Mouse (Mus musculus): ENCODE data around the gene Ppia. TPM values are rescaled to one million over a fixed set of nuclear protein-coding genes. Genes with fewer than 3 reads are reported as not detected.

Gene Ppia
- total and polyA plus RNA-seq, 3 experiments: 298 to 328 (median 304) TPM

GRCm38 (mm10) chr11:6436442-6436841 is 21.2 kb downstream of the Ppia start:
- TF ChIP-seq CTCF (IDR thresholded peaks at IDR 0.05) (peak; percentile 70), EP300 (IDR thresholded peaks at IDR 0.05; ENCODE audit: insufficient read depth, low read depth, low read length) (no peak), POLR2A (IDR thresholded peaks at IDR 0.05; ENCODE audit: insufficient read depth, low read depth, low read length) (no peak)
- intact Hi-C loops (cut with DNase I): no loop called here
- no peak overlapping the region for H3K27ac ChIP-seq
- no peaks in the 10 kb centered on the region for H3K4me1 ChIP-seq (ENCODE audit: control insufficient read depth, insufficient read depth, low read length)
- no peak overlapping the region for H3K4me3 ChIP-seq
- H3K79me2 ChIP-seq (replicated peaks; ENCODE audit: control insufficient read depth, insufficient read depth, low read length): peaks cover 3% of the 10 kb centered on the region; the same call in 1 of the 2 replicates
- peak; percentile 41 to 49 for DNase-seq
- H3K36me3 ChIP-seq (ENCODE audit: control insufficient read depth, insufficient read depth, low read length): no peaks in the 10 kb centered on the region
- H3K27me3 ChIP-seq (ENCODE audit: control insufficient read depth, insufficient read depth, low read length): no peaks in the 10 kb centered on the region
- H3K9ac ChIP-seq (ENCODE audit: low read depth, low read length): no peak overlapping the region
- WGBS: 71% methylated on average over 8 of the region's 8 CpGs

- Histone ChIP-seq H3K27ac (no peak overlapping the region), H3K4me3 (no peak overlapping the region), H3K79me2 (replicated peaks; ENCODE audit: control insufficient read depth, insufficient read depth, low read length) (peaks cover 3% of the 10 kb centered on the region; the same call in 1 of the 2 replicates), H3K9ac (ENCODE audit: low read depth, low read length) (no peak overlapping the region), H3K4me1 (ENCODE audit: control insufficient read depth, insufficient read depth, low read length) (peaks cover 2% of the 10 kb centered on the region; the same call in 1 of the 2 replicates), H3K36me3 (ENCODE audit: control insufficient read depth, insufficient read depth, low read length) (peaks cover under 1% of the 10 kb centered on the region; the same call in 1 of the 2 replicates), H3K27me3 (ENCODE audit: control insufficient read depth, insufficient read depth, low read length) (no peaks in the 10 kb centered on the region)
- WGBS: 93% methylated on average over 2 of the region's 2 CpGs
- DNase-seq: no peak
- intact Hi-C loops (cut with DNase I): no loop called here
- TF ChIP-seq CTCF (IDR thresholded peaks at IDR 0.05) (no peak), EP300 (IDR thresholded peaks at IDR 0.05; ENCODE audit: insufficient read depth, low read depth, low read length) (no peak), POLR2A (IDR thresholded peaks at IDR 0.05; ENCODE audit: insufficient read depth, low read depth, low read length) (no peak)
Observed at GRCm38 (mm10) chr11:6437667-6438066, 22.4 kb downstream of the Ppia start.

- WGBS: 97% methylated on average over 4 of the region's 4 CpGs
- no peaks in the 10 kb centered on the region for H3K27me3 ChIP-seq (ENCODE audit: control insufficient read depth, insufficient read depth, low read length)
- H3K9ac ChIP-seq (ENCODE audit: low read depth, low read length): no peak overlapping the region
- peaks cover 4% of the 10 kb centered on the region; the same call in 1 of the 2 replicates for H3K36me3 ChIP-seq (ENCODE audit: control insufficient read depth, insufficient read depth, low read length)
- no peak overlapping the region for H3K4me3 ChIP-seq
- no peak overlapping the region for H3K27ac ChIP-seq
- intact Hi-C loops (cut with DNase I): no loop called here
- no peak for TF ChIP-seq CTCF (IDR thresholded peaks at IDR 0.05)
- no peak for TF ChIP-seq POLR2A (IDR thresholded peaks at IDR 0.05; ENCODE audit: insufficient read depth, low read depth, low read length)
- no peak for TF ChIP-seq EP300 (IDR thresholded peaks at IDR 0.05; ENCODE audit: insufficient read depth, low read depth, low read length)
- H3K79me2 ChIP-seq (replicated peaks; ENCODE audit: control insufficient read depth, insufficient read depth, low read length): peaks cover 4% of the 10 kb centered on the region; the same call in 1 of the 2 replicates
- DNase-seq: no peak
- H3K4me1 ChIP-seq (ENCODE audit: control insufficient read depth, insufficient read depth, low read length): peaks cover 6% of the 10 kb centered on the region; the same call in 1 of the 2 replicates
Observed at GRCm38 (mm10) chr11:6440171-6440570, 24.9 kb downstream of the Ppia start.

- Histone ChIP-seq H3K27me3 (ENCODE audit: control insufficient read depth, insufficient read depth, low read length) (no peaks in the 10 kb centered on the region), H3K9ac (ENCODE audit: low read depth, low read length) (no peak overlapping the region), H3K79me2 (replicated peaks; ENCODE audit: control insufficient read depth, insufficient read depth, low read length) (peaks cover 4% of the 10 kb centered on the region; the same call in 1 of the 2 replicates), H3K27ac (no peak overlapping the region), H3K4me3 (no peak overlapping the region), H3K36me3 (ENCODE audit: control insufficient read depth, insufficient read depth, low read length) (peaks cover 4% of the 10 kb centered on the region; the same call in 1 of the 2 replicates), H3K4me1 (ENCODE audit: control insufficient read depth, insufficient read depth, low read length) (peaks cover 6% of the 10 kb centered on the region; the same call in 1 of the 2 replicates)
- DNase-seq: no peak
- 94% methylated on average over 4 of the region's 4 CpGs for WGBS
- TF ChIP-seq POLR2A (IDR thresholded peaks at IDR 0.05; ENCODE audit: insufficient read depth, low read depth, low read length): no peak
- TF ChIP-seq EP300 (IDR thresholded peaks at IDR 0.05; ENCODE audit: insufficient read depth, low read depth, low read length): no peak
- TF ChIP-seq CTCF (IDR thresholded peaks at IDR 0.05): no peak
- intact Hi-C loops (cut with DNase I): no loop called here
Observed at GRCm38 (mm10) chr11:6442566-6442965, 27.3 kb downstream of the Ppia start.

- TF ChIP-seq POLR2A (IDR thresholded peaks at IDR 0.05; ENCODE audit: insufficient read depth, low read depth, low read length) (no peak), CTCF (IDR thresholded peaks at IDR 0.05) (no peak), EP300 (IDR thresholded peaks at IDR 0.05; ENCODE audit: insufficient read depth, low read depth, low read length) (no peak)
- no peak for DNase-seq
- peaks cover 4% of the 10 kb centered on the region; the same call in 1 of the 2 replicates for H3K36me3 ChIP-seq (ENCODE audit: control insufficient read depth, insufficient read depth, low read length)
- 25% methylated on average over 4 of the region's 4 CpGs for WGBS
- peak overlapping the region; percentile 94 for H3K9ac ChIP-seq (ENCODE audit: low read depth, low read length)
- peaks cover 3% of the 10 kb centered on the region; the same call in 1 of the 2 replicates for H3K79me2 ChIP-seq (replicated peaks; ENCODE audit: control insufficient read depth, insufficient read depth, low read length)
- peak overlapping the region; percentile 67 for H3K4me3 ChIP-seq
- H3K4me1 ChIP-seq (ENCODE audit: control insufficient read depth, insufficient read depth, low read length): peaks cover 6% of the 10 kb centered on the region; the same call in 1 of the 2 replicates
- intact Hi-C loops (cut with DNase I): no loop called here
- H3K27me3 ChIP-seq (ENCODE audit: control insufficient read depth, insufficient read depth, low read length): no peaks in the 10 kb centered on the region
- peak overlapping the region; percentile 98 for H3K27ac ChIP-seq
Observed at GRCm38 (mm10) chr11:6443102-6443501, 27.9 kb downstream of the Ppia start.

- Histone ChIP-seq H3K27me3 (ENCODE audit: control insufficient read depth, insufficient read depth, low read length) (no peaks in the 10 kb centered on the region), H3K4me3 (peak overlapping the region; percentile 67), H3K4me1 (ENCODE audit: control insufficient read depth, insufficient read depth, low read length) (peaks cover 6% of the 10 kb centered on the region; the same call in 1 of the 2 replicates), H3K9ac (ENCODE audit: low read depth, low read length) (peak overlapping the region; percentile 94), H3K27ac (peak overlapping the region; percentile 98), H3K79me2 (replicated peaks; ENCODE audit: control insufficient read depth, insufficient read depth, low read length) (peaks cover 3% of the 10 kb centered on the region; the same call in 1 of the 2 replicates), H3K36me3 (ENCODE audit: control insufficient read depth, insufficient read depth, low read length) (peaks cover 4% of the 10 kb centered on the region; the same call in 1 of the 2 replicates)
- no peak for DNase-seq
- intact Hi-C loops (cut with DNase I): loop anchor here (2.0 kb wide), 2 partner anchors 27 to 31 kb away; partner anchors contain the start of gene Purb
- under 1% methylated on average over 10 of the region's 10 CpGs for WGBS
- TF ChIP-seq EP300 (IDR thresholded peaks at IDR 0.05; ENCODE audit: insufficient read depth, low read depth, low read length) (no peak), CTCF (IDR thresholded peaks at IDR 0.05) (no peak), POLR2A (IDR thresholded peaks at IDR 0.05; ENCODE audit: insufficient read depth, low read depth, low read length) (no peak)
Observed at GRCm38 (mm10) chr11:6443727-6444076, 28.5 kb downstream of the Ppia start.
